Mouse (Mus musculus) kidney, adult 2 months (tissue): ENCODE results near the gene Mief1. TPM values are rescaled to one million over a fixed set of nuclear protein-coding genes. Genes with fewer than 3 reads are reported as not detected.

Experiments
- DNase-seq: peaks from one replicate; pipeline ENCODE4 v3.0.0; 2021
- H3K27ac ChIP-seq: fragments of 200-500 bp; 2 replicates; pipeline ENCODE4 v1.5.1; 2012; ENCODE audit warnings: low read depth, low read length, control low read depth, inconsistent platforms; ENCODE audit not compliant: insufficient read depth
- H3K27me3 ChIP-seq: fragments of 200-500 bp; replicated peaks from 2 replicates; pipeline ENCODE4 v1.6.1; 2012; ENCODE audit warnings: mild to moderate bottlenecking, moderate library complexity, low read length, inconsistent platforms; ENCODE audit not compliant: control insufficient read depth, insufficient read depth
- H3K36me3 ChIP-seq: fragments of 200-500 bp; 2 replicates; pipeline ENCODE4 v1.6.1; 2012; ENCODE audit warnings: mild to moderate bottlenecking, moderate library complexity, low read length, inconsistent platforms; ENCODE audit not compliant: control insufficient read depth, insufficient read depth
- H3K4me1 ChIP-seq: fragments of 200-500 bp; 2 replicates; pipeline ENCODE4 v1.6.1; 2011; ENCODE audit warnings: low read length; ENCODE audit not compliant: control insufficient read depth, insufficient read depth
- H3K4me3 ChIP-seq: fragments of 200-500 bp; 2 replicates; pipeline ENCODE4 v1.5.1; 2011; ENCODE audit warnings: mild to moderate bottlenecking, low read depth, low read length, control low read depth; ENCODE audit not compliant: insufficient read depth
- CTCF ChIP-seq: fragments of 200-500 bp; conservative IDR thresholded peaks from 2 replicates; pipeline ENCODE4 v1.5.1; 2011; ENCODE audit warnings: low read depth, mild to moderate bottlenecking, control low read depth, low read length, moderate library complexity, mixed read lengths; ENCODE audit not compliant: insufficient read depth, insufficient read length
- POLR2A ChIP-seq: fragments of 200-500 bp; IDR thresholded peaks from one replicate; pipeline ENCODE4 v1.6.1; 2011; ENCODE audit warnings: low read depth, low read length, control low read depth
- WGBS: fragments of 180-500 bp; shearing (Covaris S2); methylation state at CpG from one replicate; pipeline ENCODE4 v1.1.7; 2018; 5-methylcytosine and 5-hydroxymethylcytosine counted together
- polyA plus RNA-seq: library from polyadenylated mRNA; depleted of rRNA; stranded (reverse); fragments of >200 nt; gene quantifications from 2 replicates; pipeline ENCODE4 v1.2.3, GENCODE M21; 2012

The Mief1 gene
- polyA plus RNA-seq, 1 experiment, result 16.9 TPM

GRCm38 (mm10) chr15:80202111-80202775 is 31.6 kb upstream of the Mief1 start:
- Histone ChIP-seq H3K4me3 (no peak overlapping the region), H3K36me3 (no peaks in the 10 kb centered on the region), H3K4me1 (peaks cover 17% of the 10 kb centered on the region), H3K27ac (peak overlapping the region; percentile 32; the same call in 1 of the 2 replicates), H3K27me3 (no peaks in the 10 kb centered on the region)
- 66% methylated on average over 6 of the region's 6 CpGs for WGBS
- TF ChIP-seq POLR2A (no peak), CTCF (no peak)
- peak; percentile 81 for DNase-seq

GRCm38 (mm10) chr15:80203406-80203805 is 30.4 kb upstream of the Mief1 start:
- no peak for DNase-seq

GRCm38 (mm10) chr15:80206057-80206565 is 27.7 kb upstream of the Mief1 start:
- Histone ChIP-seq H3K36me3 (no peaks in the 10 kb centered on the region), H3K27ac (no peak overlapping the region), H3K27me3 (no peaks in the 10 kb centered on the region), H3K4me1 (peaks cover 16% of the 10 kb centered on the region), H3K4me3 (no peak overlapping the region)
- TF ChIP-seq POLR2A, result no peak
- no peak for TF ChIP-seq CTCF
- DNase-seq, result no peak
- WGBS, result 78% methylated on average over 3 of the region's 3 CpGs

More at GRCm38 (mm10) chr15:80203406-80203805, 30.4 kb upstream of the Mief1 start:
- Histone ChIP-seq H3K27ac (no peak overlapping the region), H3K27me3 (no peaks in the 10 kb centered on the region), H3K4me3 (no peak overlapping the region), H3K36me3 (no peaks in the 10 kb centered on the region), H3K4me1 (peaks cover 17% of the 10 kb centered on the region)
- WGBS, result 36% methylated on average over 4 of the region's 4 CpGs
- no peak for TF ChIP-seq CTCF
- TF ChIP-seq POLR2A, result no peak

- peaks cover 8% of the 10 kb centered on the region; the same call in 1 of the 2 replicates for H3K4me1 ChIP-seq
- 32% methylated on average over 4 of the region's 4 CpGs for WGBS
- no peak overlapping the region for H3K27ac ChIP-seq
- H3K27me3 ChIP-seq, result no peaks in the 10 kb centered on the region
- H3K4me3 ChIP-seq, result no peak overlapping the region
- TF ChIP-seq CTCF (no peak), POLR2A (no peak)
- DNase-seq, result peak; percentile 87
- no peaks in the 10 kb centered on the region for H3K36me3 ChIP-seq
Measured at GRCm38 (mm10) chr15:80208446-80208845, 25.4 kb upstream of the Mief1 start.

- no peak for DNase-seq
- TF ChIP-seq POLR2A, result no peak
- TF ChIP-seq CTCF, result no peak
- H3K27ac ChIP-seq, result no peak overlapping the region
- no peaks in the 10 kb centered on the region for H3K27me3 ChIP-seq
- no peak overlapping the region for H3K4me3 ChIP-seq
- H3K4me1 ChIP-seq, result no peaks in the 10 kb centered on the region
- no peaks in the 10 kb centered on the region for H3K36me3 ChIP-seq
Measured at GRCm38 (mm10) chr15:80213688-80214087, 20.1 kb upstream of the Mief1 start.

- Histone ChIP-seq H3K27ac (no peak overlapping the region), H3K36me3 (no peaks in the 10 kb centered on the region), H3K4me1 (no peaks in the 10 kb centered on the region), H3K27me3 (no peaks in the 10 kb centered on the region), H3K4me3 (no peak overlapping the region)
- WGBS, result 22% methylated on average over 10 of the region's 10 CpGs
- no peak for TF ChIP-seq POLR2A
- peak; percentile 58 for TF ChIP-seq CTCF
- peak; percentile 32 for DNase-seq
Measured at GRCm38 (mm10) chr15:80215716-80216479, 17.9 kb upstream of the Mief1 start.

GRCm38 (mm10) chr15:80216480-80216820 is 17.4 kb upstream of the Mief1 start:
- 54% methylated on average over 9 of the region's 9 CpGs for WGBS
- no peaks in the 10 kb centered on the region for H3K4me1 ChIP-seq
- no peak overlapping the region for H3K27ac ChIP-seq
- no peaks in the 10 kb centered on the region for H3K27me3 ChIP-seq
- H3K4me3 ChIP-seq, result no peak overlapping the region
- no peaks in the 10 kb centered on the region for H3K36me3 ChIP-seq
- TF ChIP-seq POLR2A, result no peak
- TF ChIP-seq CTCF, result no peak
- DNase-seq, result no peak
